Mouse (Mus musculus): ENCODE results near the gene Plekhm3. TPM values are rescaled to one million over a fixed set of nuclear protein-coding genes. Genes with fewer than 3 reads are reported as not detected.

Plekhm3 gene
- 10 to 100 TPM in 1 of 2 experiments, 1 to 10 TPM in 1; 8.2 to 11.0 TPM for total RNA-seq (2023)

DNA sequence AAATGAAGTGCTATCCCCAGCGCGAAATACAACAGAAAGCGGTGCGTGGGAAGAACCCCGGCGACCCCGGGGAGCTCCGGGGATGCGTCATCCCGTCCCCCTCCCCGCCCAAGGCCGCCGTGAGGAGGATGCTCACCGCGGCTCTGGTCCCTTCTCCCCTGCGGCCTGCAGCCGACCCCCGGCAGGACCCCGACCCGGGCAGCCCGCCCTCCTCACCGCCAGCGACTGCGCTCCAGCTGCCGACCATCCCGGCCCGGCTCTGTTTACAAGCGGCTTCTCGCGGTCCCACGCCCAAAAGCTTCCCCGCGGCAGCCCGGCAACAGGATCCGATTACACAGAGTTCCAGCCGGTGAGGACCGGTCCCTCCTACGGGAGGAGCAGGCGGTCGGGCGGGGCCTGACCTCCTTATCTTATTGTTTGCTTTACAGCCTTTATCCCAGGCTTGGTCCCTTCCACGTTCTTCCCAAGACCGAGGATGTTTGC lies at the start of gene Plekhm3:
TSS of gene Plekhm3 (minus strand) at position 346 of the 483 bp plus-strand sequence.

DNA sequence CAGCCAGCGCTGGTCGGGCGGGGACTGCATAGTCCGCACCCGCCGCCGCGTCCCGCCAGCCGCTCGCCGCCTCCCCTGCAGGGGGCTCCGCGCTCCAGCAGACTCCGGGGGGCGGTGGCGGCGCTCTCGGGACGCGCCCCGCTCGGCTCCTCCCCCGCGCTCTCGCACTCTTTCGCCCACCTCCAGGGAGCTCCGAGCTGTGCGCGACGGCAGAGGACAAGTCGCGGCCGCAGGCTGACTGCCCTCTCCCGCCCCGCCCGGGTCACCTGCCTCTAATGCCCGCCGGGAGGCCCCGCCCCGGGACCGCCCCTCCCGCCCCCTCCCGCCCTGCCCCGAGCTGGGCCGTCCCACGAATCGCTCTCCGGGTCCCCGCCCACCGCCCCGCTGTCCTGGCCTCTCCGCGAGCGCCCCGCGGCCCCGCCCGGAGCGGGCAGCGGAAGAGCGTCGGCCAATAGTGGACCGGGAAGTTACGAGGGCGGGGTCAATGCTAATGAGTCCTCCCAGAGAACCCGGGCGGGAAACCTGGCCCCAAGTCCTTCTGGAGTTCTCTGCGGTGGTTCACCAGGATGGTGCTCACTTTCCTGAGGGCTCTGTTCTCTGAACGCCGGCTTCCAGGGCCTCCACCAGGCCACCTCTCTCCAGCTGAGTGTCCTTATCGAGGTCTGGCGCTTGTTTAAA lies 219.0 kb downstream of the Plekhm3 start, which contains the start of gene Fzd5:
TSS of gene Fzd5 (minus strand) at position 250 of the 678 bp plus-strand sequence.

Other genes with a start within 250 kb of the Plekhm3 start
- gene Fzd5, start 219.1 kb downstream of the Plekhm3 start, total RNA-seq (2023): 1 to 10 TPM; 4.7 to 4.8 TPM
- gene Akr1cl, start 75.9 kb upstream of the Plekhm3 start, total RNA-seq (2023): not detected
- not detected for gene Cryge, start 94.3 kb upstream of the Plekhm3 start, total RNA-seq (2023)
- gene Crygd, start 106.6 kb upstream of the Plekhm3 start, total RNA-seq (2023): not detected
- not detected for gene Crygc, start 116.9 kb upstream of the Plekhm3 start, total RNA-seq (2023)
- gene Crygb, start 125.5 kb upstream of the Plekhm3 start, total RNA-seq (2023): not detected
- gene Cryga, start 146.5 kb upstream of the Plekhm3 start, total RNA-seq (2023): not detected
- gene Gm28845, start 162.7 kb upstream of the Plekhm3 start, total RNA-seq (2023): not detected
- gene D630023F18Rik, start 166.4 kb upstream of the Plekhm3 start, total RNA-seq (2023): not detected
- gene Idh1, start 229.7 kb upstream of the Plekhm3 start, total RNA-seq (2023): 1 to 10 TPM; 3.3 to 5.1 TPM
- gene Pikfyve, start 229.9 kb upstream of the Plekhm3 start, total RNA-seq (2023): 10 to 100 TPM; 39.0 to 44.0 TPM

Measured in T-cell, adult 66 days (primary cell).